Mouse (Mus musculus): ENCODE measurements around the gene Sash3.

Gene Sash3

DNA sequence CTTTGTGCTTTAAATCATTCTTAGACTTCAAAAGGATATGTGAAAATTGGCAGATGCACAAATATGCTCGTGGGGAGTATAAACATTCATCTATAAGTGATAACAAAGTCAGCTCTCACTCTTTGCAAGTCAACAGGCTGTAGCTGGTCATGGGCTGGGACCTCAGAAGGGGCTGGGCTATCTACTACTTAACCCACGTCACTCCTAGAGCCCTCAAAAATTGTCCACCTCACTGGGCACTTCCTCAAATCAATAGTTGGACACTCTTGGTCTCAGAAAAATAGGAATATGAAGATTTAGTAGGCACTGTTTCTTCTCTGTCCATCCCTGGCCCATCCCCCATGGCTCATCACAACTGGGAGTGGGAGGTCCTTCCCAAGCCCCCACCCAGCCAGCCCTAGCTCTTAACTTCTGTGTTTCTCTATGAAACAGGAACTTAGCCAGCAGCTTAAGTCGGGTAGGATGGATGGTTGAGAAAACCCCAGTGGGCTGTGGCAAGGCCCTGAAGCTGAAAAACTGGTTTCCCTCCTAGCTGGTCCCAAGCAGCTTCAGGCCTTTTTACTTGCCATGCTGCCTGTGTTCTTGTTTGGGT lies 5.9 kb upstream of the Sash3 start:
- in situ Hi-C loops (cut with MboI, MseI) = no loop called here

GRCm38 (mm10) chrX:48141481-48141880 lies 4.8 kb upstream of the Sash3 start:
- in situ Hi-C loops (cut with MboI, MseI) = no loop called here

GRCm38 (mm10) chrX:48143415-48144335 lies 2.6 kb upstream of the Sash3 start:
- in situ Hi-C loops (cut with MboI, MseI) = no loop called here

DNA sequence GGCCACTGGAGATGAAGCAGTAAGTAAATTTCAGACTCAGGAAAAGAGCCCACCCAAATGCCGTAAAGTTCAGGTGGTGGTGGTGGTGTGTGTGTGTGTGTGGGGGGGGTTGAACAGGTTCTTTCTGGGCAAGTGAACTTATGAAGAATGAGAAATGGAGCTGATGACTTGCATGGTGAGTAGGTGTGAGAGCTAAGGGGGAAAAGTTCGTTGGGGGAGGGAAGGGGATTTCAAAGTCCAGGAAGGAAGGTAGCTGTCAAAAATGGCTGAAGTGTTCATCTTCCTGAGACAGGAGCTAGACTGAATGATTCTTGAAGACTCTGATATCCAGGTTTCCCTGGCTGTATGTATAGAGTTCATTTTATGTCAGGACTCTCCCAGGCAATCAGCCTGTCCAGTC lies 990 bp downstream of the Sash3 start:
- in situ Hi-C loops (cut with MboI, MseI) = no loop called here

DNA sequence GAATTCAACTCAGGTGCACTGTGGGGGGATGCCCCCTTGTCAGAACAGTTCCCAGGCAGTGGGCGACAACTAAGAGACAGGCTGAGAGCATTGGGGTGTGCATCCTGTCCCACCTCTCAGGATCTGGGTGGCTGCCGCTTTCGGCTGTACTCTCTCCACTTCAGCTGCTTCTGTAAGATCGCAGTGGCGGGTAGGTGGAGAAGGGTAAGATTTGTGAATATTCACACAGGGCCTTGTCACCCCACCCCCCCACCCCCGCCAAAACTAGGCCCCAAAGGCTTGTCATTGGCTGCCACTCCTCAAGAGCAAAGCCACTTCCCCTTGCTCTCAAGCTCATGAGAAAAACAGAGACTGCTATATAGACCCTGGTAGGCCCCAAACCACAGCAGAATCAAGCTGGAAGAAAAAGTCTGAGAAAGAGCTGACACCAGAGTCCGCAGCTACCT lies 1.5 kb downstream of the Sash3 start:
- in situ Hi-C loops (cut with MboI, MseI) = no loop called here

- in situ Hi-C loops (cut with MboI, MseI) = no loop called here
These were observed 5.9 kb downstream of the Sash3 start for GRCm38 (mm10) chrX:48152106-48152505.

DNA sequence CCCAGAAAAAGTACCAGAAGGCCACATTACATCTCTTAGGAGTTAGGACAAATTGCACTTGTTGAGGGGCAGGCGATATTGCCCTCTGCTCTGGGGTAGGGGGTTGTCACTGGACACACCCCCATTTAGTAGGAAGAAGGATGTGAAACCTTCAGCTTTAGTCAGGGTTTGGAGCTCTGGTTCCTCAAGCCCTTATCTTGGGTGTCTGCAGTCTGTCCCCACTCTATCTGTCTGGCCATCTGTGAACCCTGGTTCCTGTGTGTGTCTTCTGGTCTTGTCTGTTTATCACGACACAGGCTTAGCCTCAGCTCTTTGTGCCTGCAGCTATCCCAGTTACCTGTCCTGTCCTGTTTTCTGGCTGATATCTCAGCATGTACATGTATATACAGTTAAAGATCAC lies 7.2 kb downstream of the Sash3 start:
- in situ Hi-C loops (cut with MboI, MseI) = no loop called here

DNA sequence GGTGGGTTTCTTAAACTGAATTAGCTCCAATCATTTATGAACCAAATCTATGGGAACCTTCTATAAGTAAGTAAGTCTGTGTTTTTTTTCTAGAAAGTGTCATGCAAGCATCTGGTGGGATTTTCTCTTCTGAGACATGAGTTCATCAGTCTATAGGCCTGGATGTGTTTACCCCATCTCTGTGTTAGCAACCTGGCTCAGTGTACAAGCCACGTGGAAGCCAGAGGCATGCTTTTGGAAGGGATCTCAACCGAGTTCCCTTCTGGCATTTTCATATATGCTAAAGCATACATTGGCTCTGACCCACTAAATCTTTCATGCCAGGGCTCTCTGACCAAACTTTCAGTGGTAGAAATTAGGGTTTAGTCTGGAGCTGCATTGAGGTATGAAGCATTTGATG lies 7.7 kb downstream of the Sash3 start:
- in situ Hi-C loops (cut with MboI, MseI) = no loop called here

DNA sequence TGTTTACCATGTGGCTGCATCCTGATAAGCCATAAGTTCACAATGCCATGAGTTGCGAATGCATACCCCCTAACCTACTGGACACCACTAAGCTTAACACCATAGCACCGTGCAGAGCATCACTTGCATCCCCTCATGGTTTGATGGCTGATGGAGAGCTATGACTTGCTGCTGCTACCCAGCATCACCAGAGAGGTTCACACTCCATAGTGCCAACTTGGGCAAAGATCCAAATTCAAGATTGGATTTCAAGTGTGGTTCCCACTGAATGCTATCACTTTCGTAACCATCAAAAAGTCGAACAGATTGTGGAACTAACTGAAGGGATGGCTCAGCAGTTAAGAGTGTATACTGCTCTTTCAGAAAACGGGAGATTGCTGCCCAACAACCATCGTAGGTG lies 9.3 kb downstream of the Sash3 start:
- in situ Hi-C loops (cut with MboI, MseI) = no loop called here

DNA sequence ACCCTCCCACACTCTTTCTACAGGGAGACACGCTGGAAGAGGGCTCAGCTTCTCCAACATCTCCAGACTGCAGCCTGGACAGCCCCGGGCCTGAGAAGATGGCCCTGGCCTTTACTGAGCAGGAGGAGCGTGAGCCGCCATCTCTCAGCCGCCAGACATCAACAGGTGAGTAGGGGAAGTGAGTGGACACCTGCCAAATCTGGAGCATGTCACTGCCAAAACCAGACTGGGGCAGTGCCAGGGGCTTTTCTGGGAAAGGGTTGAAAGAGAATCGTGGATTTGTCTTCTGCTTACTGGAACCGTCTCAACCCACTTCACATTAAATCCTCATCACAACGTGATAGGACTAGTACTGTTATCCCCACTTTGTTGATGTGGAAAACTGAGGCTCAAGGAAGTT lies 11.2 kb downstream of the Sash3 start:
- in situ Hi-C loops (cut with MboI, MseI) = no loop called here

GRCm38 (mm10) chrX:48158229-48158919 lies 12.1 kb downstream of the Sash3 start:
- in situ Hi-C loops (cut with MboI, MseI) = no loop called here

DNA sequence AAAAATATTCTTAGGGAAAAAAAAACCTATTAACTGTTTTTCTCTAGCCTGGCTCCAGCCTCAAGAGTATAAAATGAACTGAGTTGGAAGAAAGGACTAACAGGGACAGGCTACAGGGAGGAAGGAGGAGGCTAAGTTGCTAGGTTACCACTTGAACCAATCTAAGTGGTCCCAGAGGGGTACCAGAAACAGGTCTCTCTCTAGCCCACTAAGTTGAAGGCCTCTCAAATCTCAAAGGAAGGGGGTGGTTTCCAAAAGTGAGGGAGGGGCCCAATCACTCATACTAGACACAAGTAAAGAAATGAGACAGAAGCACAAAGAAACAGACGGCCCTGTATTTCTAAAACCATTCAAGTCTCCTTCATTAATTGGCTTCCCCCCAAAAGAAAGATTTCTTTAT lies 23.7 kb downstream of the Sash3 start:
- in situ Hi-C loops (cut with MboI, MseI) = no loop called here

- in situ Hi-C loops (cut with MboI, MseI) = no loop called here
These were observed 24.1 kb downstream of the Sash3 start for GRCm38 (mm10) chrX:48170368-48170767.

DNA sequence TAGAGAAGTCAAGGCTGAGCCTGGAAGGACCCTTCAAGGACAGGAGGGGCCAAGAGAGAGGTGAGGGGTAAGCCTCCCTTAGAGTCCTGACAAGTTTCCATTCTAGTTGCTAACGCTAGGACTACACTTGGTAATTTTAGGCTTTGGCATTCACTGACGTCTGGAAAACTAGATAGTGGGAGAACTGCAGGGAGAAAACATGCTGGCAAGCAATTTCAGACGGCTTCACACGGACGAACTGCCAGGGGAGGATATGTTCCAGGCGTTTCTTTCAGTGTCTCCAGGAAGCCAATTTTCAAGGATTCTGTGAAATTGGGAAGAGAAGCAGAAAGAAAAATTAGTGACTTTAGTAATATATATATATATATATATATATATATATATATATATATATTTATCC lies 35.6 kb downstream of the Sash3 start:
- in situ Hi-C loops (cut with MboI, MseI) = no loop called here

DNA sequence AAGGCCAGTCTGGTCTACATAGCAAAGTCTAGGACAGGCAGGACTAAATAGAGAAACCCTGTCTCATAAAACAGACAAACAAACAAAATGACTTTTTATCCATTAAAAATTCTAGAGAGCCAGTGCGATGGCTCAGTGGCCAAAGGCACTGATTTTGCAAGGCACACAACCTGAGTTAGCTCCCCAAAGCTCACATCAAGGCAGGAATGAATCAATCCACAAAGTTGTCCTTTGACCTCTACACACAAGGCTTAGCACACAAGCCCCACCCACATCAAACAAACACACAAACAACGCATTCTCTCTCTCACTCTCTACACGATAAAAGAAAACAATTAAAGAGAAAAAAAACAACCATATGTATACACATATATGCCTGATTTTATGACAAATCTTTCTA lies 38.5 kb downstream of the Sash3 start:
- in situ Hi-C loops (cut with MboI, MseI) = no loop called here

DNA sequence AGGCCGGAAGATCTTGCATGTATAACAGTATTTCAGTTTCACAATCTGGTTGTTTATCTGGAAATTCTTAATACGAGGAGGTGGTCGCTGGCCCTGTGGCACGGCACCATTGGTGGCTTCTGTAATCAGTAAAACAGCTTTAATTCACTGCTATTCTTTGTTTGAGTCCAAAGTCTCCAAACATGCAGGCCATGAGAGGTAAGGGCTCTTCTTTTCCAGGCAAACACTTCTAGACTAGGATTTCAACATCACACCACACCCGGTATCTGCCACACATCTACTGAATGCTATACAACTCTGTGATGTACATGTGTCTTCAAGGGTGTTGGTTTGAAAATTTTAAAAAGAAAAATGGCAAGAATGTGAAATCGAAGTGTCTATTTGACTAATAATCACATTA lies 45.0 kb downstream of the Sash3 start:
- in situ Hi-C loops (cut with MboI, MseI) = no loop called here

- in situ Hi-C loops (cut with MboI, MseI) = no loop called here
These were observed 47.3 kb downstream of the Sash3 start for GRCm38 (mm10) chrX:48193235-48194152.

DNA sequence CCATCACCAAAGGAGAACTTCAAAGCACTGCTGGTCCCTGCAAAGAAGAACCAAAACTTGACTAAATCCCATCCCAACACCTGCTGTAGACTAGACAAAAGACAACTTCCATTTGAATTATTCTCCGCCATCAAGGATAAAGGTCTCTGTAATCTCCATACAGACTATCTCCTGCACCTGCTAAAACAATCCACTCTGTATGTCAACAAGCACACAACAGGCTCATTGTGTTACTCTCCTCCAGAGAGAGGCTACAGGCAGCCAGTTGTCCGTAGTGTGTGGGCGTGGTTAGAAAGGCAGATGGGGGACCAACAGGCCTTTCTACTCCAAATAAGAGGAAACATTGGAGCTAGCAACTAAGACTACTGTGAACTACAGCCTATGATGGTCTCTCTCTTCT lies 51.6 kb downstream of the Sash3 start:
- in situ Hi-C loops (cut with MboI, MseI) = no loop called here

GRCm38 (mm10) chrX:48199026-48199425 lies 52.8 kb downstream of the Sash3 start:
- in situ Hi-C loops (cut with MboI, MseI) = no loop called here

GRCm38 (mm10) chrX:48200699-48201098 lies 54.5 kb downstream of the Sash3 start:
- in situ Hi-C loops (cut with MboI, MseI) = no loop called here

GRCm38 (mm10) chrX:48201973-48202372 lies 55.7 kb downstream of the Sash3 start:
- in situ Hi-C loops (cut with MboI, MseI) = no loop called here

Measured in T-helper 17 cell (primary cell).